Mouse (Mus musculus): Measurements from ENCODE around the gene Tagln2.

DNA sequence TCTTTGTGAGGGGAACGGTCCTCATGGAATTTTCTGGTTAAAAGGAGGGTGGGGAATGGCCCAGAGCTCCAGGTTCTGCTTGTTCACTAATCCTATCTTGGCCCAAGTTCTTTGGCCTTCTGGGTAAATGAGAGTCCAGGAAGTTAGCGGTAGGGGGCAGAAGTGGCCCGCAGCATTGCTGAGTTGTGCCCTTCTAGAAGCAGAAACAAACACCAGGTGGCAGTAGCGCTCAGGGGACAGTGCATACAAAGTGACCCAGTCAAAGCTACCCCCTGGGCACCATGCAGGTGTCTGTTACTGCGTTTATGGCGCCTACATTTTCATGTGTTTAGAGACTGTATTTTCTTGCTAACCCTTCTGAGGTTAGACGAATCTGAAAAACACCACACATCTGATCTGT lies 28.9 kb downstream of the Tagln2 start:
- TF ChIP-seq CTCF (conservative IDR thresholded peaks at IDR 0.05; ENCODE audit: low read length) (peak; percentile 88), NANOG (IDR thresholded peaks at IDR 0.05; ENCODE audit: borderline replicate concordance, low read length) (no peak)
